Mouse (Mus musculus): ENCODE results near the gene Fut2. TPM values are rescaled to one million over a fixed set of nuclear protein-coding genes. Genes with fewer than 3 reads are reported as not detected.

The Fut2 gene
- polyA plus RNA-seq, 1 experiment from 2014 or later, result not detected

- Histone ChIP-seq H3K27ac (replicated peaks; ENCODE audit: low read depth, low read length) (0 out of 2 replicates have a peak overlapping the region, but pooled peaks have one; percentile 41), H3K9me3 (replicated peaks; ENCODE audit: control insufficient read depth, low read length) (no peaks in the 10 kb centered on the region), H3K4me2 (ENCODE audit: low read depth, low read length) (peak overlapping the region; percentile 97), H3K4me1 (ENCODE audit: control insufficient read depth, insufficient read depth, low read length) (no peaks in the 10 kb centered on the region; the same call in 1 of the 2 replicates), H3K4me3 (ENCODE audit: low read depth, low read length) (peak overlapping the region; percentile 54), H3K9ac (replicated peaks; ENCODE audit: low read length) (peak overlapping the region; percentile 78), H3K27me3 (ENCODE audit: control insufficient read depth, insufficient read depth, low read length) (peaks cover 19% of the 10 kb centered on the region), H3K36me3 (replicated peaks; ENCODE audit: control insufficient read depth, insufficient read depth, low read depth, low read length) (no peaks in the 10 kb centered on the region)
- DNase-seq (ENCODE audit: low spot score), result peak; percentile 93
- WGBS, result 2% methylated on average over 87 of the region's 105 CpGs
- peak; percentile 62; the same call in 1 of the 2 replicates for ATAC-seq (replicated peaks; ENCODE audit: insufficient number of reproducible peaks, low FRiP score, low TSS enrichment, low read depth)
Measured at GRCm38 (mm10) chr7:45628364-45629294, 37.6 kb downstream of the Fut2 start.

GRCm38 (mm10) chr7:45627261-45627660, 38.9 kb downstream of the Fut2 start, which contains the start of gene Rasip1:
TSS of gene Rasip1 (plus strand) at chr7:45627488.
- Histone ChIP-seq H3K36me3 (replicated peaks; ENCODE audit: control insufficient read depth, insufficient read depth, low read depth, low read length) (no peaks in the 10 kb centered on the region), H3K4me2 (ENCODE audit: low read depth, low read length) (peak within 1 kb of the TSS; percentile 97), H3K4me3 (ENCODE audit: low read depth, low read length) (peak within 1 kb of the TSS; percentile 54), H3K9ac (replicated peaks; ENCODE audit: low read length) (peak within 1 kb of the TSS; percentile 78), H3K27ac (replicated peaks; ENCODE audit: low read depth, low read length) (0 out of 2 replicates have a peak within 1 kb of the TSS, but pooled peaks have one; percentile 41), H3K4me1 (ENCODE audit: control insufficient read depth, insufficient read depth, low read length) (no peaks in the 10 kb centered on the region), H3K27me3 (ENCODE audit: control insufficient read depth, insufficient read depth, low read length) (peaks cover 16% of the 10 kb centered on the region), H3K9me3 (replicated peaks; ENCODE audit: control insufficient read depth, low read length) (no peaks in the 10 kb centered on the region)
- 83% methylated on average over 9 of the region's 9 CpGs for WGBS
- DNase-seq (ENCODE audit: low spot score) (no peak), ATAC-seq (replicated peaks; ENCODE audit: insufficient number of reproducible peaks, low FRiP score, low TSS enrichment, low read depth) (no peak)

- no peak for ATAC-seq (replicated peaks; ENCODE audit: insufficient number of reproducible peaks, low FRiP score, low TSS enrichment, low read depth)
- H3K4me3 ChIP-seq (ENCODE audit: low read depth, low read length), result no peak overlapping the region
- DNase-seq (ENCODE audit: low spot score), result no peak
- H3K27me3 ChIP-seq (ENCODE audit: control insufficient read depth, insufficient read depth, low read length), result peaks cover 14% of the 10 kb centered on the region
- H3K9me3 ChIP-seq (replicated peaks; ENCODE audit: control insufficient read depth, low read length), result no peaks in the 10 kb centered on the region
- no peak overlapping the region for H3K4me2 ChIP-seq (ENCODE audit: low read depth, low read length)
- no peak overlapping the region for H3K9ac ChIP-seq (replicated peaks; ENCODE audit: low read length)
- 87% methylated on average over 7 of the region's 7 CpGs for WGBS
- no peaks in the 10 kb centered on the region for H3K4me1 ChIP-seq (ENCODE audit: control insufficient read depth, insufficient read depth, low read length)
- H3K36me3 ChIP-seq (replicated peaks; ENCODE audit: control insufficient read depth, insufficient read depth, low read depth, low read length), result no peaks in the 10 kb centered on the region
- H3K27ac ChIP-seq (replicated peaks; ENCODE audit: low read depth, low read length), result no peak overlapping the region
Measured at GRCm38 (mm10) chr7:45626571-45627076, 39.6 kb downstream of the Fut2 start.

GRCm38 (mm10) chr7:45625481-45625880, 40.7 kb downstream of the Fut2 start:
- ATAC-seq (replicated peaks; ENCODE audit: insufficient number of reproducible peaks, low FRiP score, low TSS enrichment, low read depth) (no peak), DNase-seq (ENCODE audit: low spot score) (no peak)
- Histone ChIP-seq H3K4me2 (ENCODE audit: low read depth, low read length) (no peak overlapping the region), H3K4me1 (ENCODE audit: control insufficient read depth, insufficient read depth, low read length) (no peaks in the 10 kb centered on the region), H3K9ac (replicated peaks; ENCODE audit: low read length) (no peak overlapping the region), H3K36me3 (replicated peaks; ENCODE audit: control insufficient read depth, insufficient read depth, low read depth, low read length) (no peaks in the 10 kb centered on the region), H3K9me3 (replicated peaks; ENCODE audit: control insufficient read depth, low read length) (no peaks in the 10 kb centered on the region), H3K4me3 (ENCODE audit: low read depth, low read length) (no peak overlapping the region), H3K27me3 (ENCODE audit: control insufficient read depth, insufficient read depth, low read length) (peaks cover 14% of the 10 kb centered on the region), H3K27ac (replicated peaks; ENCODE audit: low read depth, low read length) (no peak overlapping the region)
- 93% methylated on average over 8 of the region's 8 CpGs for WGBS

GRCm38 (mm10) chr7:45624718-45625117, 41.5 kb downstream of the Fut2 start:
- H3K4me1 ChIP-seq (ENCODE audit: control insufficient read depth, insufficient read depth, low read length), result no peaks in the 10 kb centered on the region
- H3K27ac ChIP-seq (replicated peaks; ENCODE audit: low read depth, low read length), result no peak overlapping the region
- no peaks in the 10 kb centered on the region for H3K36me3 ChIP-seq (replicated peaks; ENCODE audit: control insufficient read depth, insufficient read depth, low read depth, low read length)
- DNase-seq (ENCODE audit: low spot score), result no peak
- no peak overlapping the region for H3K4me2 ChIP-seq (ENCODE audit: low read depth, low read length)
- H3K9me3 ChIP-seq (replicated peaks; ENCODE audit: control insufficient read depth, low read length), result no peaks in the 10 kb centered on the region
- no peak overlapping the region for H3K9ac ChIP-seq (replicated peaks; ENCODE audit: low read length)
- H3K27me3 ChIP-seq (ENCODE audit: control insufficient read depth, insufficient read depth, low read length), result peaks cover 14% of the 10 kb centered on the region
- ATAC-seq (replicated peaks; ENCODE audit: insufficient number of reproducible peaks, low FRiP score, low TSS enrichment, low read depth), result no peak
- 73% methylated on average over 3 of the region's 3 CpGs for WGBS
- no peak overlapping the region for H3K4me3 ChIP-seq (ENCODE audit: low read depth, low read length)

- no peak for DNase-seq (ENCODE audit: low spot score)
- Histone ChIP-seq H3K9ac (replicated peaks; ENCODE audit: low read length) (no peak overlapping the region), H3K27me3 (ENCODE audit: control insufficient read depth, insufficient read depth, low read length) (peaks cover 15% of the 10 kb centered on the region), H3K36me3 (replicated peaks; ENCODE audit: control insufficient read depth, insufficient read depth, low read depth, low read length) (no peaks in the 10 kb centered on the region), H3K4me2 (ENCODE audit: low read depth, low read length) (no peak overlapping the region), H3K4me1 (ENCODE audit: control insufficient read depth, insufficient read depth, low read length) (no peaks in the 10 kb centered on the region), H3K9me3 (replicated peaks; ENCODE audit: control insufficient read depth, low read length) (no peaks in the 10 kb centered on the region), H3K27ac (replicated peaks; ENCODE audit: low read depth, low read length) (no peak overlapping the region), H3K4me3 (ENCODE audit: low read depth, low read length) (no peak overlapping the region)
- no peak for ATAC-seq (replicated peaks; ENCODE audit: insufficient number of reproducible peaks, low FRiP score, low TSS enrichment, low read depth)
- 90% methylated on average over 11 of the region's 11 CpGs for WGBS
Measured at GRCm38 (mm10) chr7:45623507-45623906, 42.7 kb downstream of the Fut2 start.

- Histone ChIP-seq H3K4me1 (ENCODE audit: control insufficient read depth, insufficient read depth, low read length) (0 out of 2 replicates have a peak, but pooled peaks cover 4% of the 10 kb centered on the region), H3K9me3 (replicated peaks; ENCODE audit: control insufficient read depth, low read length) (no peaks in the 10 kb centered on the region), H3K4me2 (ENCODE audit: low read depth, low read length) (no peak within 1 kb of the TSS), H3K27me3 (ENCODE audit: control insufficient read depth, insufficient read depth, low read length) (peaks cover 15% of the 10 kb centered on the region), H3K36me3 (replicated peaks; ENCODE audit: control insufficient read depth, insufficient read depth, low read depth, low read length) (no peaks in the 10 kb centered on the region), H3K9ac (replicated peaks; ENCODE audit: low read length) (no peak within 1 kb of the TSS), H3K27ac (replicated peaks; ENCODE audit: low read depth, low read length) (no peak within 1 kb of the TSS), H3K4me3 (ENCODE audit: low read depth, low read length) (no peak within 1 kb of the TSS)
- no peak for ATAC-seq (replicated peaks; ENCODE audit: insufficient number of reproducible peaks, low FRiP score, low TSS enrichment, low read depth)
- 32% methylated on average over 9 of the region's 9 CpGs for WGBS
- peak; percentile 33 for DNase-seq (ENCODE audit: low spot score)
Measured at GRCm38 (mm10) chr7:45621443-45621842, 44.8 kb downstream of the Fut2 start, which contains the start of gene Izumo1. TSS of gene Izumo1 (plus strand) at chr7:45621811.

- no peak overlapping the region for H3K4me2 ChIP-seq (ENCODE audit: low read depth, low read length)
- peaks cover 18% of the 10 kb centered on the region for H3K27me3 ChIP-seq (ENCODE audit: control insufficient read depth, insufficient read depth, low read length)
- WGBS, result 91% methylated on average over 5 of the region's 5 CpGs
Measured at GRCm38 (mm10) chr7:45619592-45619991, 46.6 kb downstream of the Fut2 start.

More at GRCm38 (mm10) chr7:45619592-45619991, 46.6 kb downstream of the Fut2 start:
- DNase-seq (ENCODE audit: low spot score) (no peak), ATAC-seq (replicated peaks; ENCODE audit: insufficient number of reproducible peaks, low FRiP score, low TSS enrichment, low read depth) (no peak)
- H3K9me3 ChIP-seq (replicated peaks; ENCODE audit: control insufficient read depth, low read length), result no peaks in the 10 kb centered on the region
- no peak overlapping the region for H3K4me3 ChIP-seq (ENCODE audit: low read depth, low read length)
- H3K4me1 ChIP-seq (ENCODE audit: control insufficient read depth, insufficient read depth, low read length), result 0 out of 2 replicates have a peak, but pooled peaks cover 6% of the 10 kb centered on the region
- no peak overlapping the region for H3K27ac ChIP-seq (replicated peaks; ENCODE audit: low read depth, low read length)
- no peaks in the 10 kb centered on the region for H3K36me3 ChIP-seq (replicated peaks; ENCODE audit: control insufficient read depth, insufficient read depth, low read depth, low read length)
- no peak overlapping the region for H3K9ac ChIP-seq (replicated peaks; ENCODE audit: low read length)

All from embryonic facial prominence, embryonic 11.5 days (tissue).